Mouse (Mus musculus) naive thymus-derived CD4-positive, alpha-beta T cell, adult 5 months (primary cell): ENCODE measurements around the gene Cd4. TPM values are rescaled to one million over a fixed set of nuclear protein-coding genes. Genes with fewer than 3 reads are reported as not detected.

Experiments
- polyA plus RNA-seq: library from polyadenylated mRNA; unstranded; fragments of 100-300 nt; shearing (Covaris generic); gene quantifications from one replicate; pipeline ENCODE4 v1.2.1, GENCODE M21; 2017

The Cd4 gene
- 550 TPM for polyA plus RNA-seq

DNA sequence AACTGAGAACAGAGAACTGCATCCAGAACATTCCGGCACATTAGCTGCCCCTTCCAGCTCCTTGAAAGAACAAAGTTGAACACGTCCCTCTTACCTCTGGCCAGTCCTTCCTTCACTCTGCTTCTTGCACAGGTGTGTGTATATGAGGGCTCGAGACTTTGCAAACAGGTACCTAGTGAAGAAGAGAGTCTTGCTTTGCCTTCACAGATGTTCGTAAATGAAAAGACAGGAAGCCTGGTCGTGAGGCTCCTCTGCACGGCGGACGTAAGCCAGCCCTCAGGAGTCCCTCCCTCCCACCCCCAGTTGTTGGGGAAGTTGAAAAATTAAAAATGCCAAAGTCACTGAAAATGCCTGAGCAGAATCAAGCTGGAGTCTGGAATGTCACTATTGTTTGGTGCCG, at the start of gene Cd4:
Gene Cd4, minus strand, starts transcription at position 236 of the 400 bp plus-strand sequence.

DNA sequence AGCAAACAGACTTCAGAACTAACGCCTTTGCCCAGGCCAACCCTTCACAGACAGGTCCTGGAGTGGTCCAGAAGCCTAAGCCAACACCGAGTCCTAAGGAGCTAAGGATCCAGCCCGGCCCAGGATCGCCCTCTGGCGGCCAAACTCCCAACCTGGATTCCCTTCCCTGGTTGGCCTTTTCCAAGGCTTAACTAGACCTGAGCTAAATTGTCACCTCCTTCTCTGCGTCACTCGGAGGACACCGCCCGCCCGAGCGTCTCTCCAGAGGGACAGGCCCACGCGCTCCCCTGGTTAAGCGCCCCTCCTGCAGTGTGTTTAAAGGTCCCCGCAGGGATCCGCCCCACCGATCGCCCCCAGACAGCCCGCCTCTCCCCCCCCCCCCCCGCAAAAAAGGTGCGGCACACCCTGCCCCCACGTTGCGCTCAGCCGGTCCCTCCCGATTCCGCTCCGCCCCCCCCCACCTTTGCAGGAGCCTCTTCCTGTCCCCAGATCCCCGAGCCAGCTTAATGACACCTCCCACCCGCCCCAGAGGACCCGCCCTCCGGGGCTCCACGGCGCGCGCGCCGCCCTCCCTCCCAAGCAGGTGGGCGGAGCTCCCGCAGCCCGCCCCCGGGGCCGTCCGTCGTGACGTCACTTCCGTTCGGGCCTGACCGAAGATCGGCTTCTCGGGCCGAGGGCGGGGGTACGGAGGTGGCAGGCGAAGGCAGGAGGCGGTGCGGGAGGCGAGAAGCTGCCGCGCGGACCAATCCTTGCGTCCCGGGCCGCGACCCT, 42.9 kb upstream of the Cd4 start, which contains the start of gene Mlf2:
Gene Mlf2, plus strand, starts transcription at position 633 of the 771 bp plus-strand sequence.

DNA sequence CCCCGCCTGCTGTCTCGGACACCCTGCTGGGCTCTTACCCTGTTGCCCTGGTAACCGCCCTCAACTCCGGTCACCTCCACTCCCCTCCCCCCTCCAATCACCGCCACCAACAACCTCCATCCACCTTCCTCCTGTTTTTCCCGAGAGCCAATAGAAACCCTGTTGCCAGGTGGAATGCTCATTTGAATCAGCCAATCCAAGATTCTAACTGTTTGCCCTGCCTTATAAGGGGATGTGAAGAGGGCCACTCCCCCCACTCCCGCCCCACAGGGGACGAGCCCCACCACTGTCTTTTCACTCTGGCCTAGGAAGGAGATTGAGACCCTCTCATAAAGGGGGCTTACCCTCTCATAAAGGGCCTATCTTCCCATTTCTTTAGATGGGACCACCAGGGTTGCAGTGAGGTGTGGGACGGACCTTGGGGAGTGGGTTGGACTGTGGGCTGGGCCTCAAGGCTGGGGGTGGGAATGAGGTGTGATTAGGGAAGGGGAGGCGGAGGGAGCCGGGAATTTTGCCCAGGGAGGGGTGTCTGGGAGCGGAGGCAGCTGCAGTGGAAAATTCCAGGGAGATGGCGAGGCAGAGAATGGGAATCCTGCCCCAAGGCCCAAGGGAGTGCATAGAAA, 31.8 kb upstream of the Cd4 start, which contains the start of gene Ptms:
Gene Ptms, minus strand, starts transcription at position 409 of the 623 bp plus-strand sequence.

DNA sequence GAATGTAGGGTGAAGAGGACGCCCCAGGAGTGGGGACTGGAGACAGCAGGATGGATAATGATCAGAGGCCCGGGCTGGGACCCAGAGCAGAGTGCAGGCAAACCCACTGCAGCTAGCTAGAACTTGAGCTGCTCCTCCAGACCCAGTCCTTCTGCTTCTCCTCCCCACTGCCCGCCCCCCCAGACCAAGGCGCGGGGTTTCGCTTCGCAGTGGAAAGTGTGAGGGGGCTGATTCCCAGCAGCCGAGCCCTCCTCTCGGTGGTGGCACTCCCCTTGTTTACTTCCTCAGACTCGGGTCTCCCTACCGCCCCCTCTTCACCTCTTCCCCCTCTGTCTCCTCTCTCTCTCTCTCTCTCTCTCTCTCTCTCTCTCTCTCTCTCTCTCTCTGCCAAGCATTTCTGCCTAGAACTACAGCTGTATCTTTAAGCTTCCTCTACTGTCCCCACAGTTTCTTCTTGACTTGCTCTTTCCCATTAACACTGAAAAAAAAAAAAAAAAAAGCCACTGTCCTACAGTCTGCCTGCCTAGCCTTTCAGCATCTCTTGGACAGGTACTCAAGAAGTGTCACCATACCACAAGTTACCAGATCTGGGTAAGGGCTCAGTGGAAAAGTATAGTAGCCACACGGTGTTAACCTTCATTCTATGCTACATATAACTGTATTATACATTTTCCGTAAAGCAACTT, 23.7 kb upstream of the Cd4 start, which contains the start of gene Lag3:
Gene Lag3, minus strand, starts transcription at position 173 of the 686 bp plus-strand sequence.

DNA sequence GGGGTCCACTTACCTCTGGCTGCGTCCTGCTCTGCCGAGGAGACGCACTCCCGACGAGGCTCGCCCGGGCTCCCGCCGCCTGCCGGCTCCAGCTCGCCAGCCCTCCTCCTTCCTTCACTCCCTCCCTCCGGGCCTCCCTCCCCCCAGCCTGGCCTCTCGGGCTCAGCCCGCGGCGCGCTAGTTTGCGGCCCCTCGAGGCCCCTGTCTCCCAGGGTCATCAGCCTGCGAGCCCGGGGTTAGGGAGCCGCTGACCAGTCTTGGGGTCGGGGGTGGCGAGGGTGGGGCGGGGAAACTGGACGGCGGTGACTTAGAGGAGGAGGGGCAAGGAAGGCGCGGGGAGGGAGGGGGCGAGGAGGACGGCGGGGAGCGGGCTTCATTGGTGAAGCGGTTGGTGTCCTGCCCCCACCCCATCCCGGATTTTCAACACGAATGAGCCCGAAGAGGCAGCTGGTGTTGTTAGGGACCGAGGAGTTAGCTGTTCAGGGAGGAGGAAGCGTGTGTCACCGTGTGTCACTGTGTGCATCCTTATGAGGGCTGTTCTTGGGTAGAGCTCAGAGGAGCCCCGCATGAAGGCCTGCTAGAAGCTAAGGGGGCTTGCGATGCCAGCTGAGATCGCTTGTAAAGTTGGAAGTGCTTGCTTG, 24.2 kb downstream of the Cd4 start, which contains the start of gene Gpr162:
Gene Gpr162, minus strand, starts transcription at position 326 of the 641 bp plus-strand sequence.

DNA sequence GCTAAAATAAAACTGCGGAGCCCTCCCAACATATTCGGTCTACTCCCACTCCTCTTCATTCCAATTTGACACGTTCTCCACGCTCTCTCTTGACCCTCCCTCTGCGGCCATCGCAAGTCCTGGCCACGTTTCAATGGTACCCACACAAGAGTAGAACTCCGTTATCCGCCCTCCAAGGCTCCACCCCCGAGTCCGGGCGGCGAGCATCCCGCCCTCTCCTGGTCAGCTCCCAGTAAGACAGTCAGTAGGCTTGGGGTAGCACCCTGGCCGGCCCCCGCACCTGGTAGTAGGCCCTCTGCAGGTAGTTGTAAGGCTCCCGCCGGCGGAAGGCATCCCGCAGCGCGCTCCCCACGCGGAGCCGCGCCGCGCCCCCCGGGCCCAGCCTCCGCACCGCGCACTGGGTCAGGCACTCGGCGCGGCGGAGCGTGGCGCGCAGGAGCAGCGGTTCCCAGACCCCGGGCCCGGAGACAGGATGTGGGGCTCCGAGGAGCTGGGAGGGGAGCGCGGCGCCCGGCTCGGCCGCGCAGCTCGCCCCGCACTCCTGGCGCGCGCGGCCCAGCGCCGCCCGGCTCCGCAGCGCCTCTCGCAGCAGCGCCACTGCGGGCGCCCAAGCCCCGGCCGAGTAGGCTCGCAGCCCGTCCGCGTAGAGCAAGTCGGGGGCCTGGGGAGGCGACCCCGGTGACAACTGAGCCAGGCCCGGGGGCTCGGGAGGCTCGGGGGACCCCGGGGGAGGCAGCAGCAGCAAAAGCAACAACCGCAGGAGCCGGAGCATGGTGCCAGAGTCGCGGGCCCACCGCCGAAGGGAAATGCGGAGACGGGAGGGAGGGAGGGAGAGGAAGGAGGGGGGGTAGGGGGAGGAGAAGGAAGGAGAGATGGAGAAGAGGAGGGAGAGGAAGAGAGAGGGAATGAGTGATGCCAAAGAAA, 30.8 kb downstream of the Cd4 start, which contains the start of gene P3h3:
Gene P3h3, minus strand, starts transcription at position 837 of the 924 bp plus-strand sequence.

DNA sequence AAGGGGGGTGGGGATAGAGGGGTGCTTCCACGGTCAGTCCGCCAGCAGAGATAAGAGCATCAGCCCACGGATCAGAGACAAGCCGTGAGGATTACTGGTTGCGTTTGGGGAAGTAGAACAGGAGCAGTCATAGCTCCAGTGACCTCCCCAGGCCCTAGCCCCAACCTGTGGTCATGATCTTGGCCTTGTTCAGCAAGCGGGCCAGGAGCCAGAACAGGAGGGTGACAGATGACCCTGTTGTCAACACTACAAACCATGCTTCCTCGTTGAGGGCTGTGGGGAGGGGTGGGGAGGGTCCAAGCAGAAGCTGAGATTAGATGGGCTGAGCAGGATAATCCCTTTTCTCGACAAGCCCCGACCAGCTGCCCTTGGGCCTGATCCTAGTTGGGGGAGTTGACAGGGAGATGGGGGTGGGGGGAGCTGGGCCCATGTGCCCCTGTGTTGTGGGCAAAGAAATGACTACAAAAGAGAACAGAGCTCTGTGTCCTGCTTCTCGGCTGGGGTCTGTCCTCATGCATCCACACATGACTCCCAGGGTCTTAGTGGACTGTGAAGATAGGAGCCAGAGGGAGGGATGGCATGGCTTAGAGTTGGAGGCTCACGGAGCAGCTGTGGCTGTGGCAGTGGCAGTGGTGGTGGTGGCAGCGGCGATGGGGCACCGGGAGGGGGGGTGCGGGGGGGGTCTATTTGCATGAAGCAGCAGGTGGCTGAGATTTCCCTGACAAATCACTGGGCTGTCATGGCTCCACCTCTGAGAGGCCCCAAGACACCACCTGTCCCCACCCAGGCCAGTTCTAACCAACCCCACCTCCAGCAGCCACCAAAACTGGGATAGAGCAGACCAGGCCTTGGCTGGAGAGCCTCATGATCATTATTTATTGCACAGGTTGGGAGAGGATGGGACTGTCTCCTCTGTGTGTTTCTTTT, 47.5 kb downstream of the Cd4 start, which contains the start of gene Gnb3:
Gene Gnb3, minus strand, starts transcription at position 35 of the 927 bp plus-strand sequence.

DNA sequence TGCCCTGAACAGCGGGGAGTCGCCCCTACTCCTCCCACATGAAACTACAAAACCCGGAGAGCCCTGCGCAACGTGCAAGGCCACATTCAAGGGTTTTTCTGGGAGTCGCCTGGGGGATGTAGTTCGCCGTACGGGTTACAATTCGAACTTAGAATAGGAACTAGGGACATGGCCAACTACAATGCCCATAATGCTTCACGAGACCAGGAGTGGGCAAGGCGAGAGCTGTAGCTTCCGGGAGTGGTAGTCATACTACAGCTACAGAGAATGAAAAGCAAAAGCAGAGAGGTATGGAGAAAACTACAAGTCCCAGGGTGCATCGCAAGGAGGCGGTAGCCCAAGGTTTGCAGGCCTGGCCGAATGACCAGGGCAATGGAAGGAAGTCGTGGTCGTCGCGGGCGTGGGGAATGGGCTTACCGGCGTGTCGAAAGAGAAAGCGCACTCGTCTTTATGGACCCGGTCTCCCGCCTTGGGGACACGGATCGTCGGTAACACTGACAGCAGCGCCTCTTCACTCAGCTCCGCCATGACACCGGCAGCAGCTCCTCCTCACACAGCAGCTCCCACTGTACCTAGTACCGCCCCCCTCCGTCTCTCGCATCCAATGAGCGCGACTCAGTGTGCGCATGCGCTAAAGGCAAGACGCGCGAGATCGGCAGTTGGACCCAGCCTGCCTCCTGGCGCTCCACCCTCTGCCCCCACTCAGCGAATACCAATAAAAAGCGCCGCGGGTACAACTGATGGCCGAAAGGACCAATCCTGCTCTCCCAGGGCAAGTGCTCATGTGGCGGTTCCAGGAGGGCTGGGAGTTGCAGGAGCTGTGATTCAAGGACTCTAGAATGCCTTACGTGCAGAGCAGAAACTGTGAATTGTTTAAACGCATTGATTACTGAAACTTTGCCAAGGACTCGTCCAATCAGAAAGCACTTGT, 58.9 kb downstream of the Cd4 start, which contains the start of the genes Usp5 and Cdca3:
Gene Usp5, minus strand, starts transcription at position 617 of the 931 bp plus-strand sequence.
Gene Cdca3, plus strand, starts transcription at position 680 of the 931 bp plus-strand sequence.

Other genes starting within 250 kb of the Cd4 start
- 54.5 TPM for gene Lpcat3, start 225.2 kb downstream of the Cd4 start, polyA plus RNA-seq
- gene Emg1, start 176.0 kb downstream of the Cd4 start, polyA plus RNA-seq, result 347 TPM
- gene Phb2, start 175.9 kb downstream of the Cd4 start, polyA plus RNA-seq, result 133 TPM
- 209 TPM for gene Ptpn6, start 149.5 kb downstream of the Cd4 start, polyA plus RNA-seq
- gene Grcc10, start 146.8 kb downstream of the Cd4 start, polyA plus RNA-seq, result 275 TPM
- gene Gm45234, start 132.2 kb downstream of the Cd4 start, polyA plus RNA-seq, result not detected
- 40.2 TPM for gene Atn1, start 131.7 kb downstream of the Cd4 start, polyA plus RNA-seq
- gene Eno2, start 118.5 kb downstream of the Cd4 start, polyA plus RNA-seq, result 2.5 TPM
- 2.6 TPM for gene Lrrc23, start 108.5 kb downstream of the Cd4 start, polyA plus RNA-seq
- 1.4 TPM for gene Spsb2, start 79.6 kb downstream of the Cd4 start, polyA plus RNA-seq
- gene Tpi1, start 73.9 kb downstream of the Cd4 start, polyA plus RNA-seq, result 40.1 TPM
- gene Usp5, start 58.7 kb downstream of the Cd4 start, polyA plus RNA-seq, result 90.0 TPM
- gene Cdca3, start 58.7 kb downstream of the Cd4 start, polyA plus RNA-seq, result 4.0 TPM
- not detected for gene Gnb3, start 47.9 kb downstream of the Cd4 start, polyA plus RNA-seq
- gene P3h3, start 30.5 kb downstream of the Cd4 start, polyA plus RNA-seq, result not detected
- 0.10 TPM for gene Gpr162, start 24.2 kb downstream of the Cd4 start, polyA plus RNA-seq
- not detected for gene Lag3, start 23.5 kb upstream of the Cd4 start, polyA plus RNA-seq
- gene Ptms, start 31.9 kb upstream of the Cd4 start, polyA plus RNA-seq, result 7.9 TPM
- gene Mlf2, start 43.2 kb upstream of the Cd4 start, polyA plus RNA-seq, result 126 TPM
- 42.9 TPM for gene Cops7a, start 77.3 kb upstream of the Cd4 start, polyA plus RNA-seq
- not detected for gene Pianp, start 108.5 kb upstream of the Cd4 start, polyA plus RNA-seq
- gene Zfp384, start 120.9 kb upstream of the Cd4 start, polyA plus RNA-seq, result 64.7 TPM
- gene Ing4, start 151.5 kb upstream of the Cd4 start, polyA plus RNA-seq, result 74.8 TPM
- gene Acrbp, start 161.5 kb upstream of the Cd4 start, polyA plus RNA-seq, result 11.1 TPM
- gene Lpar5, start 179.7 kb upstream of the Cd4 start, polyA plus RNA-seq, result 3.6 TPM
- gene Chd4, start 207.8 kb upstream of the Cd4 start, polyA plus RNA-seq, result 57.3 TPM
- 39.7 TPM for gene Nop2, start 243.7 kb upstream of the Cd4 start, polyA plus RNA-seq